Mouse (Mus musculus) hindbrain, embryonic 14.5 days (tissue): ENCODE measurements around the gene Gucy2d. TPM values are rescaled to one million over a fixed set of nuclear protein-coding genes. Genes with fewer than 3 reads are reported as not detected.

Experiments used
- ATAC-seq: fragments of 200-750 bp; cut with Nextera tagmentation; 2 replicates; pipeline ENCODE4 v1.8.0; 2017; ENCODE audit warnings: moderate number of reproducible peaks, mild to moderate bottlenecking, moderate TSS enrichment, moderate library complexity; ENCODE audit not compliant: low FRiP score
- DNase-seq: peaks from one replicate; pipeline ENCODE4 v3.0.0-alpha.2; 2015; ENCODE audit warnings: low spot score
- H3K27ac ChIP-seq: fragments of 300-500 bp; sonication (generic); 2 replicates; pipeline ENCODE4 v1.5.1; 2014; ENCODE audit warnings: mild to moderate bottlenecking, moderate library complexity
- H3K27me3 ChIP-seq: fragments of 300-500 bp; sonication (generic); 2 replicates; pipeline ENCODE4 v1.6.1; 2014; ENCODE audit warnings: mild to moderate bottlenecking, low read length, mixed read lengths; ENCODE audit not compliant: control insufficient read depth, insufficient read depth
- H3K36me3 ChIP-seq: fragments of 300-500 bp; sonication (generic); replicated peaks from 2 replicates; pipeline ENCODE4 v1.6.1; 2014; ENCODE audit not compliant: control insufficient read depth, insufficient read depth
- H3K4me1 ChIP-seq: fragments of 300-500 bp; sonication (generic); replicated peaks from 2 replicates; pipeline ENCODE4 v1.6.1; 2014; ENCODE audit warnings: antibody characterized with exemption, low read length, mixed read lengths; ENCODE audit not compliant: control insufficient read depth, insufficient read depth
- H3K4me2 ChIP-seq: fragments of 300-500 bp; sonication (generic); replicated peaks from 2 replicates; pipeline ENCODE4 v1.6.1; 2014; ENCODE audit warnings: mild to moderate bottlenecking, moderate library complexity
- H3K4me3 ChIP-seq: fragments of 300-500 bp; sonication (generic); replicated peaks from 2 replicates; pipeline ENCODE4 v1.5.1; 2014; ENCODE audit warnings: mild to moderate bottlenecking, low read length
- H3K9ac ChIP-seq: fragments of 300-500 bp; sonication (generic); 2 replicates; pipeline ENCODE4 v1.6.1; 2014
- H3K9me3 ChIP-seq: fragments of 300-500 bp; sonication (generic); 2 replicates; pipeline ENCODE4 v1.6.1; 2016; ENCODE audit warnings: low read length; ENCODE audit not compliant: control insufficient read depth
- WGBS: fragments of 180-500 bp; shearing (Covaris S2); extraction: QIAGEN DNeasy Blood & Tissue Kit; methylation state at CpG from one replicate; pipeline ENCODE4 v1.1.7; 2014; 5-methylcytosine and 5-hydroxymethylcytosine counted together
- polyA plus RNA-seq: library from polyadenylated mRNA; unstranded; fragments of >200 nt; fragmentation: Nextera tagmentation; extraction: Ambion mirVana; gene quantifications from 2 replicates; pipeline ENCODE4 v1.2.1, GENCODE M21; 2014

Gene Gucy2d
- polyA plus RNA-seq, 1 experiment from 2014 or later = 0.19 TPM

DNA sequence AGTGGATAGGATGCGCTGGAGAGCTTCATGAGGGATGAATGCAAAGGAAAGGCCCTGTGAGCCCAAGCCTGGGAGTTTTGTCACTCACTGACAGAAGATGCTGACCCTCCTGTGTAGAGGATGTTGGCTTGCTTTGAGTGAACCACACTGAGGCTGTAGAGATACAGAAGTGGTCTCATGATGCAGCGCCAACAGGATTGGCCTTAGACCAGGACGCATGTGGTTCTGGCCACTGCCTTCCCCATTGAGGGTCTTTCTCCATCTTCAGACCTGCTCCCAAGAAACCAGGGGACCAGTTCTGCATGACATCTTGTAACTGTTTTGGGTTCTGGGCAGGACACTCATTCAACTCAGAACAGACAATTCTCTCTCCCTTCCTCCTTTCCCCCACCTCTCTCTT, 10.6 kb upstream of the Gucy2d start:
- Histone ChIP-seq H3K36me3 (no peaks in the 10 kb centered on the region), H3K27ac (no peak overlapping the region), H3K4me2 (no peak overlapping the region), H3K27me3 (no peaks in the 10 kb centered on the region), H3K9ac (no peak overlapping the region), H3K4me3 (no peak overlapping the region), H3K4me1 (no peaks in the 10 kb centered on the region), H3K9me3 (no peaks in the 10 kb centered on the region)
- 95% methylated on average over 3 of the region's 3 CpGs for WGBS
- no peak for ATAC-seq
- DNase-seq = no peak

DNA sequence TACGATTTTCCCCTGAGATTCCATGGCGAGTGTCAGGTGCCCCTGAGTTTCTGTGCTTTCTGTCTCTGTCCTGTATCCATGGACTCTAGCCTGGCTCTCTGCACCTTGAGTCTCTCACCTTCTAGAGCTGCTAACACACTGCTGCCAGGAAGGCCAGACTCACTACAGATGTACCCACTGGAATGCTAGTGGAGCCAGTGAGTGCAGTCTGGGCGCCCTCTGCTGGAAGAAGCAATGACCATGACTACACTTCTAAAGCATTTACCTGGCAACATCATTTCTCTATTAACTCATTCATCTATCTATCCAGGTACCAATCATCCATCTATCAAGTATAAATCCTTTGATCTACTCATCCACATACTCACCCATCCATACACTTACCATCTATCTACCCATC, 9.4 kb upstream of the Gucy2d start:
- 47% methylated on average over 3 of the region's 3 CpGs for WGBS
- DNase-seq = peak; percentile 78
- H3K9ac ChIP-seq = no peak overlapping the region
- H3K4me2 ChIP-seq = no peak overlapping the region
- no peak overlapping the region for H3K4me3 ChIP-seq
- ATAC-seq = peak; percentile 73; the same call in 1 of the 2 replicates
- no peaks in the 10 kb centered on the region for H3K27me3 ChIP-seq
- no peaks in the 10 kb centered on the region for H3K4me1 ChIP-seq
- no peaks in the 10 kb centered on the region for H3K9me3 ChIP-seq
- no peaks in the 10 kb centered on the region for H3K36me3 ChIP-seq
- H3K27ac ChIP-seq = no peak overlapping the region

GRCm38 (mm10) chr7:98437629-98438028, 2.6 kb upstream of the Gucy2d start:
- no peak overlapping the region for H3K27ac ChIP-seq
- H3K27me3 ChIP-seq = no peaks in the 10 kb centered on the region
- ATAC-seq = no peak
- H3K36me3 ChIP-seq = no peaks in the 10 kb centered on the region
- WGBS = 33% methylated on average over 9 of the region's 9 CpGs
- H3K4me2 ChIP-seq = no peak overlapping the region
- peak; percentile 67 for DNase-seq
- no peak overlapping the region for H3K9ac ChIP-seq
- H3K4me3 ChIP-seq = no peak overlapping the region
- H3K9me3 ChIP-seq = no peaks in the 10 kb centered on the region
- H3K4me1 ChIP-seq = no peaks in the 10 kb centered on the region

DNA sequence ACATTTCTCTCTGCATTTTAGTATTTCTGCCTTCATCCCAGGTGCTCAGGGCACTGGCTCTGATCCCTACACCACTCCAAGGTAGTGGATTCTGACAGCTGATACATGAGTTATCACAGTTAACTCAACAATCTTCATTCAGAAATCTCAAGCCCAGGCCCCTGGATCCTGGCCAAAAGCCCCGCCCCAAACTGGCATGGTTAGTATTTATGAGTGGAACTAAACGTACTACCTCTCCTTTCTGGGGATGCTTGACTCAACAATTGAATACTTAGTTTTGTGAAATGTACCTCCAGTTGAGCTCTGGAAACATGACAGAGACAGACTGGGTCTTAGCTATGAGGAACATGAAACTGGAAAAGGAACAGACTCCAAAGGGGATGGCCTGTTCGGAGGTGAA, 6.7 kb downstream of the Gucy2d start:
- Histone ChIP-seq H3K9me3 (no peaks in the 10 kb centered on the region), H3K36me3 (no peaks in the 10 kb centered on the region), H3K4me3 (no peak overlapping the region), H3K27ac (no peak overlapping the region), H3K4me2 (no peak overlapping the region), H3K4me1 (no peaks in the 10 kb centered on the region), H3K27me3 (no peaks in the 10 kb centered on the region), H3K9ac (no peak overlapping the region)
- DNase-seq (no peak), ATAC-seq (no peak)
- WGBS = 80% methylated on average over 3 of the region's 3 CpGs

- H3K4me1 ChIP-seq = no peaks in the 10 kb centered on the region
- ATAC-seq = no peak
Observed at GRCm38 (mm10) chr7:98447585-98448308, 7.5 kb downstream of the Gucy2d start.

DNA sequence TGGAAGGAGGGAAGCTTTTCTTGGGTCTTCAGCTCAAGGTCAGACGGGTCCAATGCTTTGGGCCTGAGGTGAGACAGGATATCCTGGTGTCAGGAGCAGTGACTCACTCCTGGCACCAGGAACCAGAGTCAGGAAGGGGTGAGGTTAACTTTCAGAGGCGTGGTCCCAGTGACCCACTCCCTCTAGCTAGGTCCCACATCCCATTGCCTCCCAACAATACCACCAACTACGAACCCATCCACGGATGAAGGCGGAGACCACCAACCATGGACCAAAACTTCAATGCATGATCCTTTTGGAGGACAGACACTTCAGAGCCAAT, 8.1 kb downstream of the Gucy2d start:
- no peaks in the 10 kb centered on the region for H3K36me3 ChIP-seq
- DNase-seq = no peak
- H3K9ac ChIP-seq = no peak overlapping the region
- no peak overlapping the region for H3K27ac ChIP-seq
- H3K4me2 ChIP-seq = no peak overlapping the region
- no peak overlapping the region for H3K4me3 ChIP-seq
- ATAC-seq = no peak
- WGBS = 87% methylated on average over 5 of the region's 5 CpGs
- H3K9me3 ChIP-seq = no peaks in the 10 kb centered on the region
- no peaks in the 10 kb centered on the region for H3K4me1 ChIP-seq
- H3K27me3 ChIP-seq = no peaks in the 10 kb centered on the region

More at GRCm38 (mm10) chr7:98447585-98448308, 7.5 kb downstream of the Gucy2d start:
- H3K27me3 ChIP-seq = no peaks in the 10 kb centered on the region
- H3K9ac ChIP-seq = no peak overlapping the region
- no peak overlapping the region for H3K4me3 ChIP-seq
- H3K36me3 ChIP-seq = no peaks in the 10 kb centered on the region
- WGBS = 65% methylated on average over 11 of the region's 11 CpGs
- H3K9me3 ChIP-seq = no peaks in the 10 kb centered on the region
- no peak overlapping the region for H3K4me2 ChIP-seq
- peak; percentile 69 for DNase-seq
- no peak overlapping the region for H3K27ac ChIP-seq

- DNase-seq (no peak), ATAC-seq (no peak)
- Histone ChIP-seq H3K9ac (no peak overlapping the region), H3K4me1 (no peaks in the 10 kb centered on the region), H3K9me3 (no peaks in the 10 kb centered on the region), H3K27me3 (no peaks in the 10 kb centered on the region), H3K36me3 (no peaks in the 10 kb centered on the region), H3K4me2 (no peak overlapping the region), H3K4me3 (no peak overlapping the region), H3K27ac (no peak overlapping the region)
- 90% methylated on average over 9 of the region's 9 CpGs for WGBS
Observed at GRCm38 (mm10) chr7:98449696-98450095, 9.5 kb downstream of the Gucy2d start.

GRCm38 (mm10) chr7:98454397-98455120, 14.3 kb downstream of the Gucy2d start:
- ATAC-seq = no peak
- H3K9ac ChIP-seq = no peak overlapping the region

DNA sequence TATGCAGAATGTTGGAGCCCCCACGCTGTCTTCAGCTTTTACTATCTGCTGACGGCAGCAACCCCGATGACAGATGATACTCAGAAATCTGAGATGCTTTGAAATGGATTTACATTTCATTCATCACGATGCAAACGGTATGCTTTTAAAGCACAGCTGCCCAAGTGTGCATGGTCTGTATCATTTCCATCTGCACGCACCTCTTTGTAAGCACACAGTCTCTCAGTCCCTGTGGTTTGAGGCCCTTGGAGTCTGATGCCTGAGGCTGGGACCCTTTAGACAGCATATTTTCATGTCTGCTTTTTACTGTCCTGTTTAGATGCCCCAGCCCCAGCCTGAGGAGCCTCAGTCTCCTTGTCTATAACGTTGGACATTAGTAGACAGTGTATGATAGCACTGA, 20.1 kb downstream of the Gucy2d start:
- H3K4me2 ChIP-seq = no peak overlapping the region
- no peak overlapping the region for H3K9ac ChIP-seq
- no peaks in the 10 kb centered on the region for H3K27me3 ChIP-seq
- ATAC-seq (no peak), DNase-seq (no peak)
- no peak overlapping the region for H3K27ac ChIP-seq
- no peaks in the 10 kb centered on the region for H3K4me1 ChIP-seq
- H3K36me3 ChIP-seq = no peaks in the 10 kb centered on the region
- WGBS = 68% methylated on average over 7 of the region's 7 CpGs
- no peak overlapping the region for H3K4me3 ChIP-seq
- no peaks in the 10 kb centered on the region for H3K9me3 ChIP-seq

More at GRCm38 (mm10) chr7:98454397-98455120, 14.3 kb downstream of the Gucy2d start:
- Histone ChIP-seq H3K27ac (no peak overlapping the region), H3K36me3 (no peaks in the 10 kb centered on the region), H3K4me2 (no peak overlapping the region), H3K4me1 (no peaks in the 10 kb centered on the region), H3K9me3 (no peaks in the 10 kb centered on the region), H3K4me3 (no peak overlapping the region), H3K27me3 (no peaks in the 10 kb centered on the region)
- 77% methylated on average over 10 of the region's 10 CpGs for WGBS
- no peak for DNase-seq
